Mouse (Mus musculus): Measurements from ENCODE around the gene Tifab. TPM values are rescaled to one million over a fixed set of nuclear protein-coding genes. Genes with fewer than 3 reads are reported as not detected.
"Not testable (repeated sequence)": the region's sequence is repeated elsewhere in the genome, so short reads cannot be mapped to it uniquely, and the experiment has no call there.

The Tifab gene
- under 1 TPM; 0.89 to 0.94 TPM for total RNA-seq (2021)

GRCm38 (mm10) chr13:56178416-56179035 is at the start of gene Tifab:
TSS of gene Tifab (minus strand) at chr13:56178885.
- DNase-seq: no peak
- intact Hi-C loops (cut with DNase I): no loop called here

DNA sequence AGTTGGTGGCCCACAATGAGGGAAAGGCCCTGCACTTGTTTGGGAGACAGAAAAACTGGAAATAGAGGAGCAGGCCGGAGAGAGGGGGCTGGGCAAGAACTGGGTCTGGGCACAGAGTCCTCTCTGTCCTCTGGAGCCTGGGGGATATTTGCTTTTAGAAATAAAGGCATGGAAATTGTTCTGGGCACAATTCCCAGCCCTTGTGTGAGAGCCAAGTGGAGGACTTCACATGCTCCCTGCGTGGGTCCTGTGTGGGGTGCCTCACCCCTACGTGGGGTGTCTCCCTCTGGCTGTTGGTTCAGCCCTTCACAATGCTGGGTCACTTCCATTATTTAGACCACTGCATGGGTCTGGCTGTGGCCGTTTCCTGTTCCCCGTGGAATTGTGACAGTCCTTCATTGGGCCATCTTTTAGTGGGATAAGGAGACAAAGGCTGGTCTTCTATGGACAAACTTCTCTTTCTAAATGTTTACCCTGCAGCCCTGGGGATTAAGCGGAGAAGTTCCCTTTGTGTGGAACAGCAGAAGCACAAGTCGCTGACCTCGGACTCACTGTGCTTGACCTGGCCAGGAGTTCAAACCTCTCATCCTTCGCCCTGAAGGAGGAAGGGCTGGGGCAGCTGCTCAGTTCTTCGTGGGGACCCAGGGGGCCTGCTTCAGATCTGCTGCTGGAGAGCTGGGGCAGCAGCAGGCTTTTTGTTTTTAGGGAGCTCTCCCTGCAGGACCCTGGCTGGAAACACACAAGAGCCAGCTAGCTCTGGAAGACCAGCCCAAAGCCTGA is 47.7 kb upstream of the Tifab start:
- intact Hi-C loops (cut with DNase I): no loop called here
- DNase-seq: peak; percentile 76

DNA sequence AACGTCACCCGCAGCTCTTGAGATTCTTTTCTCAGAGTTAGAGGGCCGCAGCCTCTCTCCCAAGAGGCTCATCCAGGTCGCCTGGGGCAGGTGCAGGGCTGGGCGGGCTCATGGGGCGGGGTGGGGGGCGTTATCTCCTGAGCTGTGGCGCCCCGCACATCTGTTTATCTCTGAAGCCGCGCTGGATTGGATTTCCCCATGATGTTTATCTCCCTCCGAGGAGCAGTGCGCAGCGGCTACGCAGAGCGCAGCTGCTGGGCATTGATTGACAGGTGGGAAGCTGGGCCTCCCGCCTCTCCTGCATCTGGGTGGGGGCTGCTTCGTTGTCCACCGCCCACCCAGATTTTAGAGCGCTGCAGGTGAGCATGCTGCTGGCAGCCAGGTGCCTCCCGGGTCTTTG is 44.9 kb upstream of the Tifab start:
- no peak for DNase-seq
- intact Hi-C loops (cut with DNase I): no loop called here

GRCm38 (mm10) chr13:56222849-56223246 is 44.2 kb upstream of the Tifab start:
- intact Hi-C loops (cut with DNase I): no loop called here
- DNase-seq: no peak

DNA sequence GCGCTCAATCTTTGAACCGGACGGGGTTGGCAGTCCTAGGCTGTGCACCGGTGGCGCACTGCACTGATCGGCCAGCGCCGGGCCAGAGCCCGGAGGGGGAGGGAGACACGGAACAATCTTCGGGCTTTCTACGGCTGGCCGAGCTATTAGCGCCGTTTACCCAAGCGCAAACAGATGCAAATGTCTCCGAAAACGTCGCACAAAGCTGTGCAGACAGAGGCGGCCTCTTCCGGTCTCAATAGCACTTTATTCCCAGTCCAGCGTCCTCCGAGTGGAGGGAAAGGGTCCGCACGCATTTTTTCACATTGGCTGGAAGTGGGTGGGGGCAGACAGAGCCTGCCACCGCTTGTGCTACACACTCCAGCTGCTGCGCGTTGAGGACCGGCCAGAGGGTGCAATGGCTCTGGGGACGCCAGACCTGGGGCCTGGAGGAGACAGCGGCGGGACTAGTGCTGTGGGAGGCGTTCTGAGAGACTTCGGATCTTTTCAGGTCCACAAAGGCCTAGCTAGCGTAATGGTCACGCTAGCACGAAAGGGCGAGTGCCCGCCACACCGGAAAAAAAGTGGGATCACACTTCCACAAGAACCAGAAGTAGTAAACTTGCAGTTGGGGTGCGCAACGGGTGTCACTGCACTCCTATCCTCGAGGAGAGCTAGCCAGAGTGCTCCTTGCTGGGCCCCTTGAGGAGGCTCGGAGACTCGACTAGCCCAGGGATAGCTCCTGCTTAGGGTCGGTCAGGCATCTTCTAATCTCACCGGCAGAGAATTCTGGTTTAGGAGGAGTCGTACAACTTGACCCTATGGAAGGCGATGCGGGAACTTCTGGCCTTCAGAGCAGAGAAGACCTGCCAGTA is 43.5 kb upstream of the Tifab start:
- intact Hi-C loops (cut with DNase I): no loop called here
- DNase-seq: peak; percentile 38

DNA sequence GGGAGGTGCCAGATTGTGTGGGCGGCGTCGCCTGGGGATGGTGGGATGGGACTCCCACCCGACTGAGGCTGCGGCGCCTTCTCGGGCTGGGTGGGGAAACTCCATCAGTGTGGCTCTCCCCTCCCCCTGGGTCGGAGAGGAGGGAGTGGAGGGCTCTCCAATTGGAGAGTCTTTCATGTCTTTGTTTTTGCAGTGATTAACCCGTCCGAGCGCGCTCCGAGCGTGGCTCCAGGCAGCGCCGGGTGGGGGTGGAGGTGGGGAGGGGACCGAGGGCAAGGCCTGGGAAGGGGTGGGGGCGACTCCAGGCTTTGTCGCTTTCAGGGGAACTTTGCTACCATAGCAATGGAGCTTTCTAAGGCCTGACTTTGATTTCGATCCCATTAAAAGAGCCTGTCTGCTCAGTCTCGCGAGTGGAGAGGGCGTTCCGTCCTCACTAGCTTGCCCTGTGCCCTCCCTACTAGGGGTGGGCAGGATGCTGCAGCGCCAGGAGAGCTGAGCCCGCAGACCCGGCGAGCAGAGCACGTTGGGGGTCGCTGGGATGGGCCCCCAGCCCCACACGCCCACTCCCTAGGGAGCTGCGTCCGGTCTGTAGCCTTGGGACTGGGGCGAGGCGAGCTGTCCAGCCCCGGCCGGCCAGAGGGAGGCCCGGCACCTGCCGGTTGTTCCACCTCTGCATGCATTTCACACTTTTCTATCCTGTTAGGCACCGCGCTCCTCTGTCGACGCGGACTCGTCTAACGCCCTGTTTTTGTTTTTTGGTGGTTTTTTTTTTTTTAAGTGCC is 42.6 kb upstream of the Tifab start:
- peak; percentile 68 for DNase-seq
- intact Hi-C loops (cut with DNase I): no loop called here

DNA sequence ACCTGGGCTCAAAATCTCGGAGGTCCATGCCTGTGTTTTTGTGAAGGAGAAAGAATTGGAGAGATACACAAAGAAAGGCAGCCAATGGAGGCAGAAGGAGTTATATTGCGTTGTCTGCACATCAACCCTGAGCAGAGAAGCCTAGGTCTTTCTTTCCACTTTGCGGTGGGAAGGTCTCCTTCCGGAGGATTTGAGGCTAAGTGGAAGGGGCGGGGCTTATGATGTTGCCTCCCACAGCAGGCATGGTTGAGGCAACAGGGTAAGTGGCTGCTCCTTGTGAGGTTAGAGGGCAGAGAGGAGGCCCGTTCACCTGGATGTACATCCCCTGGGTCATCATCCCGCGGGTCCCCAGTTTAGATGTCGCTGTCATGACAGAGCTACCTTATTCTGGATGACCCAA is 40.6 kb upstream of the Tifab start:
- intact Hi-C loops (cut with DNase I): no loop called here
- DNase-seq: no peak

- DNase-seq: no peak
These were observed 37.4 kb upstream of the Tifab start for GRCm38 (mm10) chr13:56216090-56216489.

DNA sequence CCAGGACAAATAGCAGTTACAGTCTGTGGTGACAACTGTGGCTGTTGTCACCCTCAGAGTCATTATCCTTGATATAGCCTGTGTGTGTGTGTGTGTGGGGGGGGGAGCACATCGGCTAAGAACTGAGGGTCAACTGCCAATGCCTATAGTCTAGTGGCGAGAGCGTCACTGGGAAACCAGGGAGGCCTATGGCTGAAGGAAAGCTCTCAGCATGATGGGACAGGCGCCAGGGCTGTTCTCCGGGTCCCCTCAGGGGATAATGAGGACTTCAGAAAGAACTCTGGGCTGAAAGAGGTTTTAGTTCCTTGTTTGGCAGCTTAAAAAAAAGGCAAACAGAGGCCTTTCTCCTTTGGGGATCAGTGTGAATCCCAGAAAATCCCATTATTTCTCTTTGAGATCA is 35.9 kb upstream of the Tifab start:
- peak; percentile 44 for DNase-seq
- intact Hi-C loops (cut with DNase I): no loop called here

More at GRCm38 (mm10) chr13:56216090-56216489, 37.4 kb upstream of the Tifab start:
- intact Hi-C loops (cut with DNase I): no loop called here

DNA sequence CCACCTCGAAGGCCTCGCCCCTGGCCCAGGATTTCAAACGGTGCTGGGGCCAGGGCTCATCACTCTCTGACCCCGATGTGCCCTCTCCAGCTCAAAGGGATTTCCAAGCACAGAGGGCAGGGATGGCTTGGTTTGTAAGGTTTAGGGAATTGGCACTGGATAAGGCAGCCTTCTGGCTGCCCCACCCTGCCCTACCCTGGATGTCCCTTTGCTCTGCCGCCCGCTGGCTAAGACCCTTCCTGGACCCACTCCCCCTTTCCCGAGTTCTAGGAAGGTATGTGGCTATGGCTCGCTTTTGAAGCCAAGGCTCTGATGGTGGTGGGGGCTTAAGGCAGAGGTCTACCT is 30.4 kb upstream of the Tifab start:
- intact Hi-C loops (cut with DNase I): no loop called here

GRCm38 (mm10) chr13:56208225-56209066 is 29.8 kb upstream of the Tifab start:
- intact Hi-C loops (cut with DNase I): no loop called here
- no peak for DNase-seq

More for the DNA sequence above, 30.4 kb upstream of the Tifab start:
- DNase-seq: no peak

- no peak for DNase-seq
- intact Hi-C loops (cut with DNase I): loop anchor here (5.0 kb wide), 1 partner anchor 68 kb away; no protein-coding TSS in a partner anchor
These were observed 20.8 kb upstream of the Tifab start for GRCm38 (mm10) chr13:56199506-56199905.

DNA sequence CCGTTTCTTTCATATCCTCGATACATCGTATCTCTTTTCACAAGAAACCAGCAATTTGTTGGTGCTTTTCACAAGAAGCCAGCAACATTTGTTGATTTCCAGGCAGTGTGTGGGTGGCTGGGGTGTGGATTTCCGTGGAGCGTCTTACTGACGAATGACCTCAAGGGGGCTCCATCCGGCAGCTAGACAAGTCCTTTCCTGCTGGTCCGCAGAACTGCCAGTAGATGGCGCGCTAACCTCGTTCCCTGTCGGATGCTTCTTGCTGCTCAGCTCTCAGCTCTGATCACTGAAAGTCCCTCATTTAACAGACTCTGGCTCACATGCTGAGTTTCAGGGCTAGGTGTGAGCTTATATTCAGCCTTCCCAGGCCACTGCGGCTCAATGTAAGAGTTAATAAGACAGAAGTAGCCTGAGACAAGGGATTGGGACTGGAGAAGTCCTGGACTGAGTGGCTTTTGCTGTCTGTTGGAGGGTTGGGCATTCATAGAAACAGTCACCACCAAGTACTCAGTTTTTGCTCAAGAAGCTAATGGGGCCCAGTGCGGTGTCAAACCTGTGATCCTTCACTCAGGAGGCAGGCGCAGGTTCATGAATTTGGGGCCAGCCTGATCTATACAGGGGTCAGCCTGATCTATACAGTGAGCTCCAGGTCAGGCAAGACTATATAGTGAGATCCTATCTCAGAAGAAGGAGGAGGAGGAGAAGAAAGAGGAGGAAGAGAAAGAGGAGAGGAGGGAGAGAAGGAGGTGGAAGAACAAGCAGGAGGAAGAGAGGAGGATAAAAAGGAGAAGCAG is 19.0 kb upstream of the Tifab start:
- peak; percentile 90 for DNase-seq

DNA sequence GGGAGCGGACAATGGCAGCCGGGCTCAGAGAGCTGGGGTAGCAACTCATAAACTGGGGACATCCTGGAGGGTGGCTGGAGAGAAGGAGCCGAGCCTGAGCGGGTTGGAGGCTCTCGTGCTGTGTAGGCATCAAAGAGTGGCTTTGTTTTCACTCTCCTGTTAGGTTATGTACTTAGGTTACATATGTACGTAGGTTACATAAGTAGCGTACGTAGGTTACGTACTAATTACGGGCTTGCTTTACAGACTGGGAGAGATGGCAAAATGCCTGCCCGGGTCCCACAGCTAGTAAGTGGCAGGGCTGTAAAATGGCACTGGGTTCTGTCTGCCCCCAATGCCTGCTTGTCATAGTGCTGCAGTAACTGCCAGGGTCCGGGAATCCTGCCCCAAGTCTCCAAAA is 18.3 kb upstream of the Tifab start:
- intact Hi-C loops (cut with DNase I): loop anchor here (5.0 kb wide), 1 partner anchor 70 kb away; no protein-coding TSS in a partner anchor
- no peak for DNase-seq

More for the DNA sequence above, 19.0 kb upstream of the Tifab start:
- intact Hi-C loops (cut with DNase I): loop anchor here (5.0 kb wide), 1 partner anchor 70 kb away; no protein-coding TSS in a partner anchor

DNA sequence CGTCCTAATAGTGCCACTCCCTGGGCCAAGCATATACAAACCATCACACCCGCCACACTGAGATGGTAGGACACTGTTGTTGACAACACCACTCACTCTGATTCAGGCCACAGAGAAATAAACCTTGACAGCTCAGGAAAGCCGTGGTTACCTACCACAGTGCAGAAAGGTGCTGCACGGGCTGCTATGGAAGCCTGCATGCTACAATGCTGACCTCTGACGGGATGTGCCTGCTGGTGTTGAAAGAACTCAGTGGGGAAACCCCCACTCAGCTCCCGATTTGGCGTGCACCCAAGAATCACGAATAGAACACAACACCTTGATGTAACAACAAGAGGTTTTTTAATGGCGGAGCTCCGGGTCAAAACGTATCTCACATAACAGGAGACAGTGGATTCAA is 17.1 kb upstream of the Tifab start:
- DNase-seq: not testable (repeated sequence)
- intact Hi-C loops (cut with DNase I): loop anchor here (5.0 kb wide), 1 partner anchor 71 kb away; no protein-coding TSS in a partner anchor

- DNase-seq; intact Hi-C loops (cut with DNase I): not testable (repeated sequence)
These were observed 15.5 kb upstream of the Tifab start for GRCm38 (mm10) chr13:56194181-56194580.

- intact Hi-C loops (cut with DNase I): no loop called here
- no peak for DNase-seq
These were observed 12.5 kb upstream of the Tifab start for GRCm38 (mm10) chr13:56191225-56191624.

DNA sequence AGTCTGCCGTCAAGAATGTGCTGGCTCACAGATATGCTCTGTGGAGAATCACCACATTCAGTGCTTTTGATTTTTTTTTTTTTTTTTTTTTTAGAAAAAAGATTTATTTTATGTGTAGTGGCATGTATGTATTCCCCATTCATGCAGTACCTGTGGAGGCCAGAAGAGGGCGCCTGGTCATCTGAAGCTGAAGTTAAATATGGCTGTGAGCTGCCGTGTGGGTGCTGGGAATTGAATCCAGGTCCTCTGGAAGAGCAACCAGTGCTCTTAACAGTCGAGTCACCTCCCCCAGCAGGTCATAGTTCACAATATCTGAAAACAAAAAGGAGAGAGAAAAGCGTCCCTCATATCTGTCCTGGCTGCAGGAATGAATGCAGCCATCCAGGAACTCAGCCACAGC is 11.0 kb upstream of the Tifab start:
- intact Hi-C loops (cut with DNase I): no loop called here
- no peak for DNase-seq

- intact Hi-C loops (cut with DNase I): no loop called here
- DNase-seq: no peak
These were observed 5.0 kb upstream of the Tifab start for GRCm38 (mm10) chr13:56183687-56184086.

Data from left cerebral cortex, postnatal 4 days (tissue).